ENCODE assay signal across 22 mouse cellular contexts in the genomic region with DNA sequence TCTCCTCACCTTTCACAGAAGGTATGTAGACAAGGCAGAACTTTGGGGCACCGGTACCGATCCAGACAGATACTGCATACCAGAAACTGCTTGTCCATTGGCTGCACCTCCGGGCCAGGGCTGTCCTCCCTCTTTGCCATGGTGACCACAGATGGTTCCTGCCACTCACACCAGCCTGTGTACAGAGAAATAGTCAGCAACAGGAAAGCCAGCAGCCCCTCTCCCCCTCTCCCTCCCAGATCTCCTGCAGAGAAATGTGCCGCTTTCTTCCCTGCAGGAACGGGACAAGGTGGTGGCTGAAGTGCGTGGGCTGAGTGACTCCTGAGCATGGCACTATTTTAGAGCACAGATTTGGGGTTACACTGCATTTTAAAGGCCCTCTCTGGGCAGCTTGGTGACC. TPM values are rescaled to one million over a fixed set of nuclear protein-coding genes. Genes with fewer than 3 reads are reported as not detected.
A peak's percentile ranks its signal among the peaks of the same experiment; 100 is the strongest.
DNase-seq lines count a peak whose midpoint lies in the region; ATAC-seq lines count a peak whose summit lies in the region.
"Had no signal": no experiment of that assay in that cellular context is flagged by ENCODE, and none has a peak within 500 bp of the region (broad histone marks: within the 10 kb centered on the region; RNA-seq: fewer than 3 reads in every experiment).

No protein-coding gene starts in this region.

- H3K4me3 ChIP-seq in hindbrain, embryonic 11.5 days (ENCODE audit: low read depth, low read length), result no peak overlapping the region
- H3K4me3 ChIP-seq: erythroblast, embryonic 14.5 days; heart, embryonic 15.5 days; hindbrain, embryonic 10.5 days; intestine, embryonic 15.5 days; midbrain, embryonic 10.5 days; neural tube, embryonic 13.5 days had no signal

- H3K9ac ChIP-seq in hindbrain, embryonic 11.5 days (ENCODE audit: low read depth, low read length), result no peak overlapping the region
- H3K9ac ChIP-seq: forebrain, postnatal 0 days; heart, embryonic 15.5 days; intestine, embryonic 15.5 days; liver, postnatal 0 days; neural tube, embryonic 13.5 days had no signal

- no peaks in the 10 kb centered on the region for H3K27me3 ChIP-seq in hindbrain, embryonic 11.5 days (ENCODE audit: control insufficient read depth, insufficient read depth, low read length)
- H3K27me3 ChIP-seq: heart, embryonic 15.5 days; intestine, embryonic 15.5 days; neural tube, embryonic 13.5 days had no signal

- peaks cover 2% of the 10 kb centered on the region; the same call in 1 of the 2 replicates for H3K36me3 ChIP-seq in hindbrain, embryonic 11.5 days (ENCODE audit: control insufficient read depth, insufficient read depth, low read length)

- H3K4me2 ChIP-seq in hindbrain, embryonic 11.5 days (replicated peaks; ENCODE audit: low read depth, low read length), result no peak overlapping the region
- H3K4me2 ChIP-seq: heart, embryonic 15.5 days; intestine, embryonic 15.5 days; neural tube, embryonic 13.5 days had no signal

- no peaks in the 10 kb centered on the region for H3K9me3 ChIP-seq in hindbrain, embryonic 11.5 days (ENCODE audit: control insufficient read depth, low read length)
- H3K9me3 ChIP-seq: G1E; heart, embryonic 15.5 days; hindbrain, embryonic 10.5 days; intestine, embryonic 15.5 days; midbrain, embryonic 10.5 days; neural tube, embryonic 13.5 days had no signal

- H3K27ac ChIP-seq in hindbrain, embryonic 11.5 days (ENCODE audit: low read depth, low read length), result no peak overlapping the region
- H3K27ac ChIP-seq: heart, embryonic 15.5 days; hindbrain, embryonic 10.5 days; intestine, embryonic 15.5 days; midbrain, embryonic 10.5 days; neural tube, embryonic 13.5 days had no signal

- peak; percentile 92 for ATAC-seq in cerebellum, adult (ENCODE audit: insufficient number of reproducible peaks, low FRiP score, low TSS enrichment)
- no peak for ATAC-seq in hindbrain, embryonic 11.5 days (ENCODE audit: low FRiP score)
- ATAC-seq: CD4-positive, CD25-positive, alpha-beta regulatory T cell, adult 4 months; forebrain, postnatal 0 days; intestine, embryonic 15.5 days; liver, postnatal 0 days had no signal

- WGBS in hindbrain, embryonic 11.5 days, result 87% methylated on average over 6 of the region's 6 CpGs

- no peak for DNase-seq in cerebellum, postnatal 4 days (ENCODE audit: low spot score in 2 of 2)
- peak; percentile 42 to 56 for DNase-seq in lung, adult 18-20 months
- DNase-seq in lung, postnatal 25 days (ENCODE audit: low spot score), result no peak
- peak; percentile 72 to 74 for DNase-seq in cerebellum, postnatal 36 days
- DNase-seq in thymus, adult 18-20 months, result no peak
- DNase-seq in spleen, postnatal 14 days (ENCODE audit: low spot score in 2 of 2), result no peak
- no peak for DNase-seq in hindbrain, embryonic 11.5 days (ENCODE audit: low spot score)
- DNase-seq: forebrain, postnatal 0 days; heart, adult 11 months; liver; liver, postnatal 0 days; right cerebral cortex, postnatal 25 days; thymus, postnatal 25 days had no signal

- no peaks in the 10 kb centered on the region for H3K4me1 ChIP-seq in hindbrain, embryonic 11.5 days (replicated peaks; ENCODE audit: control insufficient read depth, insufficient read depth, low read length)

RNA-seq across cellular contexts. Expression of a gene that starts 8.0 kb away (rescaled TPM):
- 31.2 and 34.3 TPM in 2 replicates for polyA plus RNA-seq in hindbrain, embryonic 11.5 days (2014; fragmentation: Nextera tagmentation; extraction: Ambion mirVana)

RNA-seq across cellular contexts. Expression of a gene that starts 14.5 kb away (rescaled TPM):
- 146 and 148 TPM in 2 replicates for polyA plus RNA-seq in hindbrain, embryonic 11.5 days (2014; fragmentation: Nextera tagmentation; extraction: Ambion mirVana)

RNA-seq across cellular contexts. Expression of a gene that starts 14.8 kb away (rescaled TPM):
- 69.7 and 73.2 TPM in 2 replicates for polyA plus RNA-seq in hindbrain, embryonic 11.5 days (2014; fragmentation: Nextera tagmentation; extraction: Ambion mirVana)

RNA-seq across cellular contexts. Expression of a gene that starts 15.0 kb away (rescaled TPM):
- polyA plus RNA-seq in hindbrain, embryonic 11.5 days (2014; fragmentation: Nextera tagmentation; extraction: Ambion mirVana), result 10.2 and 10.8 TPM in 2 replicates

RNA-seq across cellular contexts. Expression of a gene that starts 25.2 kb away (rescaled TPM):
- 0.85 and 1.2 TPM in 2 replicates for polyA plus RNA-seq in hindbrain, embryonic 11.5 days (2014; fragmentation: Nextera tagmentation; extraction: Ambion mirVana)
- polyA plus RNA-seq: erythroblast, embryonic 14.5 days had no signal

Comparison
In these comparisons a context has a peak if more than half of its experiments do, and no peak if none do; other contexts are left out.
1. DNase-seq: peak in lung, adult 18-20 months (2 of 2) and cerebellum, postnatal 36 days (2 of 2); none in cerebellum, postnatal 4 days (0 of 2), lung, postnatal 25 days (single experiment), thymus, adult 18-20 months (0 of 2), spleen, postnatal 14 days (0 of 2) and hindbrain, embryonic 11.5 days (single experiment).